Mouse (Mus musculus) E14TG2a.4 (cell line): ENCODE results near the gene Cpb2.
A peak's percentile ranks its signal among the peaks of the same experiment; 100 is the strongest.

Experiments used
- H3K27me3 ChIP-seq: 2 replicates; pipeline ENCODE4 v1.6.1; 2014; ENCODE audit warnings: low read length, control low read depth; ENCODE audit not compliant: insufficient read depth
- H3K36me3 ChIP-seq: 2 replicates; pipeline ENCODE4 v1.6.1; 2014; ENCODE audit warnings: low read length, control low read depth; ENCODE audit not compliant: insufficient read depth
- H3K4me1 ChIP-seq: replicated peaks from 2 replicates; pipeline ENCODE4 v1.6.1; 2014; ENCODE audit warnings: low read depth, low read length, control low read depth
- H3K4me3 ChIP-seq: replicated peaks from 2 replicates; pipeline ENCODE4 v1.5.1; 2014; ENCODE audit warnings: mild to moderate bottlenecking, low read length
- H3K9me3 ChIP-seq: 2 replicates; pipeline ENCODE4 v1.6.1; 2014; ENCODE audit warnings: low read length, control low read depth
- CTCF ChIP-seq: conservative IDR thresholded peaks from 2 replicates; pipeline ENCODE4 v1.5.1; 2014; ENCODE audit warnings: low read length
- NANOG ChIP-seq: IDR thresholded peaks from 2 replicates; pipeline ENCODE4 v1.6.1; 2014; ENCODE audit warnings: borderline replicate concordance, low read length, mixed read lengths
- POU5F1 ChIP-seq: IDR thresholded peaks from 2 replicates; pipeline ENCODE4 v1.6.1; 2014; ENCODE audit warnings: low read length, borderline replicate concordance

Gene Cpb2

DNA sequence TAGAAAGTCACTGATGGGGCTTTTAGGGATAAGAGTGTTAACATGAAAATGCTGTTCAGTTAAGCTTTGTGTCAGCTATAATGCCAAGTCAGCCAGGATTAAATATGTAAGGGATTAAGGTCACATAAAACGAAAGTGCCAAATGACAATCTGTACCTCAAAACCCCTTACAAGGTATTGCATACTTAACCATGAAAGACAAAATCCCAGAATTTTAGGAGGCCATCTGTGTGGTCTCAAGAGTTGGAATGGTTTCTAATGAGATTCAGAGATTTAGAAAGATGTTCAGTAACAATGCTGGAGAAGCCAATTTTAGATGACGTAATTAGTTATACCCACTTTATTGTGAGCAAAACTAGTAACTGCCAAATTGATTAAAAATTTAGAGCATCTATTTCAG, 72.4 kb downstream of the Cpb2 start:
- no peak overlapping the region for H3K4me3 ChIP-seq
- no peaks in the 10 kb centered on the region for H3K27me3 ChIP-seq
- H3K4me1 ChIP-seq, result 0 out of 2 replicates have a peak, but pooled peaks cover 2% of the 10 kb centered on the region
- no peak for TF ChIP-seq NANOG
- peaks cover 14% of the 10 kb centered on the region for H3K36me3 ChIP-seq
- H3K9me3 ChIP-seq, result no peaks in the 10 kb centered on the region

DNA sequence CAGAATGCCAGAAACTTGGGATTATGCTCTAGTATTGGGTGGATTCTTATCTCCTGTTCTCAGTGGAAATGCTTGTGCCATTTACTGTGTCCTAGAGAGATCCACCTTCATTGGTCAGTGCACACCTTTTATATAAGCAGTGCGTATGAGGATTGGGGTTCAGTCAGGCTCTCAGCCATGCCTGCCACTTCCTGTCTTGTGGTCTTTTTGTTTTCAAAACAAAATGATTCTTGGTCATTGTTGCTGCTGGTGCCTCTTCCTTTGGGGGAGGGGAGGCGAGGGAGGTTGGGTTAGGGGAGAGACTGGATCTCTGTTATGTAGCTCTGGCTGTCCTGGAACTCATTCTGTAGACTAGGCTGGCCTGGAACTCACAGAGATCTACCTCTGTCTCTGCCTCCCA, 76.6 kb downstream of the Cpb2 start:
- Histone ChIP-seq H3K36me3 (peaks cover 35% of the 10 kb centered on the region), H3K4me3 (no peak overlapping the region), H3K27me3 (no peaks in the 10 kb centered on the region), H3K4me1 (0 out of 2 replicates have a peak, but pooled peaks cover 2% of the 10 kb centered on the region), H3K9me3 (no peaks in the 10 kb centered on the region)
- no peak for TF ChIP-seq CTCF
- TF ChIP-seq POU5F1, result no peak
- no peak for TF ChIP-seq NANOG

DNA sequence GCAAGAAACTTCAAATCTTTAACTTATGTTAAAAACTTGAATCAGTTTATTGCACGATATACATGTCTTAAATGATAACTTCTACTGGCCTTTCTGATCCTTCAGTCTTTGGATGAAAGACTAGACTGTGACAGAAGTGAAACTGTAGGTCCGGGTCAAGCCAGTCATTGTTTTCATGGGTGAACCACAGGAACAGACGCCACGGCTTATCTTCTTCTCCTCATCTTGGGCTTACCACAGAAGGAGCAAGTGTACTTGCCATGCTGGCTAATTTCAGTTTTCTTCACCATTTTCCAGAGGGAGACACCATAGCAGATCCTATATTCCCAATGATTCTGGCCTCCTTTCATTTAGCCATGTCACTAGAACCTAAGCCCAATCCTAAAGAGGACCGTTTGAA, 78.2 kb downstream of the Cpb2 start:
- TF ChIP-seq NANOG (no peak), POU5F1 (no peak), CTCF (no peak)
- Histone ChIP-seq H3K27me3 (no peaks in the 10 kb centered on the region), H3K36me3 (peaks cover 42% of the 10 kb centered on the region), H3K4me3 (no peak overlapping the region), H3K9me3 (no peaks in the 10 kb centered on the region), H3K4me1 (0 out of 2 replicates have a peak, but pooled peaks cover 2% of the 10 kb centered on the region)

DNA sequence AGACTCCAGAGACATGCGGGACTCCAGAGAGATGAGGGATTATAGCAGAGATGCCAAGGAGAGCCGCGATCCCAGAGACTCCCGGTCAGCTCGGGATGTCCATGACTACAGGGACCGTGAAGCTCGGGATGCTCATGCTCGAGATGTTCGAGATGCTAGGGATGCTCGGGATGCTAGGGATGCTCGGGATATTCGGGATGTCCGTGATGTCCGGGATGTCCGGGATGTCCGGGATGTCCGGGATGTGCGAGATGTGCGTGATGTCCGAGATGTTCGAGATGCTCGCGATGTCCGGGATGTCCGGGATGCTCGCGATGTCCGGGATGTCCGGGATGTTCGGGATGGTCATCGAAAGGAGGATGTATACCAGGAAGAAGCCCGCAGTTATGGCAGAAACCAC, 81.3 kb downstream of the Cpb2 start:
- H3K27me3 ChIP-seq, result no peaks in the 10 kb centered on the region

DNA sequence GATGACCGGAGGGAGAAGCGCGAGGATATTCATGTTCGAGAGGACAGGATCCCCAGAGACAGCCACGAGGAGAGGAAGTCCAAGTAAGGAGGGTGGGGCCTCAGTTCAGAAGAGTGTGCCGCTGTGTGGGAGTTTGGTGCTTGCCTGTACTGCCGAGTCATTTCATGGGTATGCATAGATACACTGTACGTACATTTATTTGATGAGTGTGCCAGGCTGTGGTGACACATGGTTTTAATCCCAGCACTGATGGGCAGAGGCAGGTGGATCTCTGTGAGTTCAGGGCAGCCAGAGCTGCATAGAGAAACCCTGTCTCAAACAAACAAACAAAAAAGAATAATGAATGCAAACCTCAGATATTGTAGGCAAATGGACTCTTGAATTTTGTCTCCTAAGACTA, 86.0 kb downstream of the Cpb2 start:
- TF ChIP-seq CTCF, result no peak
- TF ChIP-seq NANOG, result no peak
- TF ChIP-seq POU5F1, result no peak
- Histone ChIP-seq H3K36me3 (peaks cover 68% of the 10 kb centered on the region), H3K4me1 (0 out of 2 replicates have a peak, but pooled peaks cover 6% of the 10 kb centered on the region)

More for the DNA sequence above, 81.3 kb downstream of the Cpb2 start:
- TF ChIP-seq POU5F1, result no peak
- no peak for TF ChIP-seq NANOG
- TF ChIP-seq CTCF, result no peak
- Histone ChIP-seq H3K36me3 (peaks cover 48% of the 10 kb centered on the region), H3K4me3 (no peak overlapping the region), H3K4me1 (0 out of 2 replicates have a peak, but pooled peaks cover 2% of the 10 kb centered on the region), H3K9me3 (no peaks in the 10 kb centered on the region)

DNA sequence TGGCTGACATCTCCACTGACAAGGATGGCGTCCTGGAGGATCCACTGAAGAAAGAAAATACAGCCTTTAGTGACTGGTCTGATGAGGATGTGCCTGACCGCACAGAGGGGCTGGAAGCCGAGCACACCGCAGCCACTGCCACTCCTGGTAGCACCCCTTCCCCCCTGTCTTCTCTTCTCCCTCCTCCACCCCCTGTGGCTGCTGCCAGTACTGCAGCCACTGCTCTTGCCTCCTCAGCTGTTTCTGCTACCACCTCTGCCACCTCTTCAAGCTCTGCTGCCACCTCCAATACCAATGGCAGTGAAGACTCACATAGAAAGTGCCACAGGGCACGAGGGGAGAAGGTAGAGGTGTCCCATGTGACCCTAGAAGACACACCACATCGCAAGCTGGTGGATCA, 88.5 kb downstream of the Cpb2 start:
- 0 out of 2 replicates have a peak, but pooled peaks cover 6% of the 10 kb centered on the region for H3K4me1 ChIP-seq
- H3K4me3 ChIP-seq, result no peak overlapping the region
- TF ChIP-seq POU5F1, result no peak
- TF ChIP-seq NANOG, result no peak
- peak; percentile 65 for TF ChIP-seq CTCF
- peaks cover 65% of the 10 kb centered on the region for H3K36me3 ChIP-seq
- H3K9me3 ChIP-seq, result no peaks in the 10 kb centered on the region
- no peaks in the 10 kb centered on the region for H3K27me3 ChIP-seq

More for the DNA sequence above, 86.0 kb downstream of the Cpb2 start:
- Histone ChIP-seq H3K9me3 (no peaks in the 10 kb centered on the region), H3K27me3 (no peaks in the 10 kb centered on the region), H3K4me3 (no peak overlapping the region)
